Mouse (Mus musculus) adrenal gland, adult 8-10 months (tissue): Measurements from ENCODE around the gene Ckap2. TPM values are rescaled to one million over a fixed set of nuclear protein-coding genes. Genes with fewer than 3 reads are reported as not detected.
"Not testable (repeated sequence)": the region's sequence is repeated elsewhere in the genome, so short reads cannot be mapped to it uniquely, and the experiment has no call there.

ENCODE experiments used
- DNase-seq: peaks from one replicate; pipeline ENCODE4 v3.0.0; 2022
- total RNA-seq, 4 experiments: library from RNA; stranded (reverse); gene quantifications; 2 replicates each; pipeline ENCODE4 v1.2.4; 2022

Ckap2 gene
- total RNA-seq, 4 experiments from 2014 or later, result 1.4 to 5.5 (median 3.2) TPM

- DNase-seq, result no peak
These were observed 37.3 kb downstream of the Ckap2 start for GRCm38 (mm10) chr8:22148367-22148740.

- no peak for DNase-seq
These were observed 37.8 kb downstream of the Ckap2 start for GRCm38 (mm10) chr8:22147706-22148366.

GRCm38 (mm10) chr8:22145831-22146230 lies 39.8 kb downstream of the Ckap2 start:
- no peak for DNase-seq

- no peak for DNase-seq
These were observed 41.7 kb downstream of the Ckap2 start for GRCm38 (mm10) chr8:22143764-22144491.

- DNase-seq, result no peak
These were observed 43.0 kb downstream of the Ckap2 start for GRCm38 (mm10) chr8:22142592-22142991.

GRCm38 (mm10) chr8:22141836-22142385 lies 43.7 kb downstream of the Ckap2 start:
- peak; percentile 54 for DNase-seq

GRCm38 (mm10) chr8:22136462-22136861 lies 49.2 kb downstream of the Ckap2 start:
- DNase-seq, result not testable (repeated sequence)

GRCm38 (mm10) chr8:22134750-22135135 lies 50.9 kb downstream of the Ckap2 start:
- no peak for DNase-seq

- no peak for DNase-seq
These were observed 51.4 kb downstream of the Ckap2 start for GRCm38 (mm10) chr8:22134078-22134749.

GRCm38 (mm10) chr8:22132062-22132461 lies 53.6 kb downstream of the Ckap2 start:
- no peak for DNase-seq

- DNase-seq, result peak; percentile 39
These were observed 61.1 kb downstream of the Ckap2 start, which contains the start of gene Nek5 for GRCm38 (mm10) chr8:22124220-22125152. Nek5 (minus strand) TSS chr8:22125053.

Other genes starting within 250 kb of the Ckap2 start
- gene Defb35, start 247.5 kb downstream of the Ckap2 start, total RNA-seq, result not detected
- not detected for gene Defb13, start 239.1 kb downstream of the Ckap2 start, total RNA-seq
- gene Fam90a1a, start 227.1 kb downstream of the Ckap2 start, total RNA-seq, result not detected
- not detected for gene Ccdc70, start 216.0 kb downstream of the Ckap2 start, total RNA-seq
- 1 to 10 TPM in 3 of 4 experiments, under 1 TPM in 1; 0.96 to 3.2 (median 1.6) TPM for gene Atp7b, start 125.5 kb downstream of the Ckap2 start, total RNA-seq
- 10 to 100 TPM; 34.4 to 53.6 (median 35.9) TPM for gene Alg11, start 125.1 kb downstream of the Ckap2 start, total RNA-seq
- gene Nek5, start 60.8 kb downstream of the Ckap2 start, total RNA-seq, result 10 to 100 TPM in 2 of 4 experiments, 1 to 10 TPM in 2; 4.6 to 29.9 (median 14.7) TPM
- 10 to 100 TPM in 2 of 4 experiments, 1 to 10 TPM in 2; 5.2 to 16.0 (median 9.4) TPM for gene Nek3, start 19.4 kb downstream of the Ckap2 start, total RNA-seq
- gene Vps36, start 7.0 kb upstream of the Ckap2 start, total RNA-seq, result 10 to 100 TPM; 33.9 to 47.7 (median 40.9) TPM
- gene Thsd1, start 41.5 kb upstream of the Ckap2 start, total RNA-seq, result 1 to 10 TPM; 2.5 to 3.9 (median 3.2) TPM
- not detected for gene Tpte, start 97.6 kb upstream of the Ckap2 start, total RNA-seq
- gene Slc25a15, start 212.8 kb upstream of the Ckap2 start, total RNA-seq, result 10 to 100 TPM; 13.5 to 14.2 (median 13.9) TPM
- 10 to 100 TPM; 33.8 to 43.2 (median 41.5) TPM for gene Mrps31, start 225.5 kb upstream of the Ckap2 start, total RNA-seq